Mouse (Mus musculus) cortical plate, adult 2 months (tissue): Measurements from ENCODE around the gene Rrp15. TPM values are rescaled to one million over a fixed set of nuclear protein-coding genes. Genes with fewer than 3 reads are reported as not detected.
"Not testable (repeated sequence)": the region's sequence is repeated elsewhere in the genome, so short reads cannot be mapped to it uniquely, and the experiment has no call there.

Experiments used
- H3K27ac ChIP-seq: fragments of 200-500 bp; 2 replicates; pipeline ENCODE4 v1.5.1; 2012; ENCODE audit warnings: low read length, control low read depth, inconsistent platforms; ENCODE audit not compliant: insufficient read depth
- H3K4me1 ChIP-seq: fragments of 200-500 bp; 2 replicates; pipeline ENCODE4 v1.6.1; 2011; ENCODE audit warnings: low read length; ENCODE audit not compliant: control insufficient read depth, insufficient read depth
- H3K4me3 ChIP-seq: fragments of 200-500 bp; 2 replicates; pipeline ENCODE4 v1.5.1; 2011; ENCODE audit warnings: mild to moderate bottlenecking, low read length, control low read depth; ENCODE audit not compliant: insufficient read depth
- CTCF ChIP-seq: fragments of 200-500 bp; IDR thresholded peaks from 2 replicates; pipeline ENCODE4 v1.5.1; 2011; ENCODE audit warnings: mild to moderate bottlenecking, control low read depth, low read length; ENCODE audit not compliant: insufficient read depth; ENCODE audit errors: extremely low read depth
- POLR2A ChIP-seq: fragments of 200-500 bp; IDR thresholded peaks from 2 replicates; pipeline ENCODE4 v1.6.1; 2011; ENCODE audit warnings: mild to moderate bottlenecking, low read length, control low read depth; ENCODE audit not compliant: insufficient read depth; ENCODE audit errors: extremely low read depth
- polyA plus RNA-seq: library from polyadenylated mRNA; depleted of rRNA; stranded (reverse); fragments of >200 nt; gene quantifications from 2 replicates; pipeline ENCODE4 v1.2.3, GENCODE M21; 2012; rRNA removed

Gene Rrp15
- 10.8 and 14.5 TPM in 2 replicates for polyA plus RNA-seq

DNA sequence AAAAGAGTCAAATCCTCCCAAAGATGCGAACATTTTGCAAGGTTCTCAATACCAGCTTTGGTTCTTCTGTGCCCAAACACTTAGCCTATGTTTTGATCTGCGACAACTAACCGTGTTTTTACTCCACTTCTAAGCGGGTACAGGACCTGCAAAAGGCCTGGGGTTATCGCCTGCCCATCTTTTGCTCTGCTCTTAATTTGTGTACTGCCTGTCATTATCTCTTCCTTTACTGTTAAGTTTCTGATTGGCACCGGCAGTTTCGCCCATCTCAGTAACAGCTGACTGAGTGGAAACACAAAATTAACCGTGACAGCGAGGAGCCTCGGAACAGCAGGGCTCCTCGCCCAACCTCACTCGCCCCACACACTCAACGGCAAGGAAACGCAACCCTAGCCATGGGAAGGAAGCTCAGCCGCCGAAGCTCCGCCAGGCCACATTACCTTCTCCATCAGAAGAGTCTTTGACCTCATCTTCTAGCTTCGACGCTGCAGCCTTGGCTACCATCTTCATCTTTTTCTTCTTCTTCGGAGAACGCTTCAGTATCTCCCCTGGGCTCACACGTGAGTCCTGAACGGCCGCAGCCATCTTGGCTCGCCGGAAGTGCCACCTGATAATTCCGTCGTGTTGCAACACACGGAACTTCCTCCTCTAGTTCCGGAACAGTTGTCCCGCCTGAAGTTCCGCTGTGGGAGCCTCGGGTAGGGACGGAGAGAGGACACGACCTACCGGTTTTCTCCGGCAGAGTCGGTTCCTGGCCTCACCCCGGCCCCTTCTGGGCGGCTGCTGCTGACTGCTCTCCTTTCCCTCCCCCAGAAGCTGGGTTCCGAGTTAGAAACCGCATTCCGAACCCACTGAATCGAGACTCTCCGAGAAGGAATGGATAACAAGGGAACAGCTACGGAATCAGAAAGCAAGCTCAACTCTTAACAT lies at the start of gene Rrp15:
Rrp15 (minus strand) TSS at position 635 of the 930 bp plus-strand sequence.
- TF ChIP-seq POLR2A (peak; percentile 75), CTCF (no peak)
- Histone ChIP-seq H3K4me1 (peaks cover 4% of the 10 kb centered on the region; the same call in 1 of the 2 replicates), H3K4me3 (peak within 1 kb of the TSS; percentile 72), H3K27ac (peak within 1 kb of the TSS; percentile 42)

DNA sequence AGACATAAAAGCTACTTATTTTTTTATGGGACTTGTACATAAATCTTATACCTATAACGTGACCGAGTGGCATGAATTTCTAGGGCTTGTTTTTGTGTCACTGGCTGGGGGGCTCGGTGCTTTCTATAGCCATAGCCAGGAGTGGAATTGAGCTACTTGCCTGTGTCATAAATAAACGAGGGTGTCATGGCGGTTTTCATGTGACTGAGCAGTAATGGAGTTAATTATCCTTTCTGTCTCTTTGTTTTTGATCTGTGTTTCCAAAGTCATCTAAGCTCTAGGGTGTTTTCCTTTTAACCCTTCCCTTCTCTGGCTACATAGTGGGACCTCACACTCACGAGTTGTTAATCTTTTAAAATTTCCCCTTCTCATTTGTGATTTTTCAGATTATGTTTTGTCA lies 48.8 kb upstream of the Rrp15 start:
- no peak for TF ChIP-seq CTCF
- TF ChIP-seq POLR2A = no peak
- no peaks in the 10 kb centered on the region for H3K4me1 ChIP-seq

DNA sequence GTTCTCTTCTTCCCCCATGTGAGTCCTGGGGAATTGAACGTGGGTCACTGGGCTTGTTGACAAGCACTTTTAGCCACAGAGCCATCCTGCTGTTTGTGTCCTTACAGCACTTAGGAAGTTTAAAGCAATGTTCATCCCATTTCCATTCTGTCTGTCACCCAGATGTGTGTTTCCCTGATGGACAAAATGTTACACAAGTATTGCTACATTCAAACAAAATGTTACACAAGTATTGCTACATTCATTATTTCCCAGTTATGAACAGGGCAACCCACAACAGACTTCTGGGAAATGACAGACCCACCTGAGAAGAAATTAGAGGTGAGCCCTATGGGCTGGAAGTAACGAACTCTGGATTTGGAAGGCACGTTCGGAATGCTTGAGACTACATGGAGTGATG lies 36.2 kb upstream of the Rrp15 start:
- TF ChIP-seq POLR2A (no peak), CTCF (no peak)
- Histone ChIP-seq H3K4me1 (no peaks in the 10 kb centered on the region), H3K4me3 (no peak overlapping the region), H3K27ac (no peak overlapping the region)

More for the DNA sequence above, 48.8 kb upstream of the Rrp15 start:
- no peak overlapping the region for H3K27ac ChIP-seq
- no peak overlapping the region for H3K4me3 ChIP-seq

DNA sequence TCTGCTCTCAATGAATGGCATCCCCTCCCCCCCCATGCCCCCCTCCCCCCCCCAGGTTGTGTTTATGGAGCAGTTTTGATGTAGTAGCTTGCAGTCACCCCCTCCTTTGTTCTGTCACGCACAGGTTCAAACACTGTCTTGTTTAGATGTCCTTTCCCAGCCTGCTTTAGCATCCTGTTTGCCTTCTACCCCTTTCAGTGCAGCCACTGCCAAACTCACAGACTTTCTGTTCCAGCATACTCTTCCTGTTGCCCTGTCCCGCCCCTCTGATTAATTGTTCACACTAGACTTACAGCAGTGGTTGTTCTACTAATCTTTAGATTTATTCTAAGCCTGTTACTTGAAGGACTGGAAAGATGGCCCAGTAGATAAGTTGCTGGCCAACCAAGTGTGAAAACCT lies 31.7 kb upstream of the Rrp15 start:
- TF ChIP-seq POLR2A (no peak), CTCF (no peak)
- no peak overlapping the region for H3K4me3 ChIP-seq
- no peak overlapping the region for H3K27ac ChIP-seq
- no peaks in the 10 kb centered on the region for H3K4me1 ChIP-seq

DNA sequence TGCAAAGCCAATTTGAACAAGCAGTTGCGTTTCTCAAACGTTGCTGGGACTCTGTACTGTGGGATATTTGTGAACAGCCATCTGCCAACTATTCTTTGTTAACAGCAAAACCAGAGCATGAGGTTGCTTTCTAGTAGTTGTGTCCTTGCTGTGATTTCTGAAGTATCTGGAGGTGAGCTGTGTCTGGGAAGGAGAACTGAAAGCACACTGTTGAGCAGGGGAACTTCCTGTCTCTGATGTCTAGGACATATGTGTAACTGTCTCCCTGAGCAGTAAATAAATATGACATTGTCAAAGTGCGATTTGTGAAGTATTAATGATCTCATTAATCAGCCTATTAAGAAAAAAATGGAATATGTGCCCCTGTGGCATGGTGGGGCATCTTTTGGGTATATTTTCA lies 24.0 kb upstream of the Rrp15 start:
- no peak overlapping the region for H3K4me3 ChIP-seq
- H3K4me1 ChIP-seq = no peaks in the 10 kb centered on the region; the same call in 1 of the 2 replicates
- TF ChIP-seq POLR2A (no peak), CTCF (no peak)
- H3K27ac ChIP-seq = no peak overlapping the region

- no peaks in the 10 kb centered on the region; the same call in 1 of the 2 replicates for H3K4me1 ChIP-seq
- H3K27ac ChIP-seq = no peak overlapping the region
- no peak overlapping the region for H3K4me3 ChIP-seq
- TF ChIP-seq CTCF = no peak
- TF ChIP-seq POLR2A = no peak
Measured at GRCm38 (mm10) chr1:186772547-186773077, 23.5 kb upstream of the Rrp15 start.

GRCm38 (mm10) chr1:186772005-186772404 lies 22.8 kb upstream of the Rrp15 start:
- TF ChIP-seq POLR2A (no peak), CTCF (no peak)
- H3K27ac ChIP-seq = no peak overlapping the region
- no peaks in the 10 kb centered on the region; the same call in 1 of the 2 replicates for H3K4me1 ChIP-seq
- no peak overlapping the region for H3K4me3 ChIP-seq

DNA sequence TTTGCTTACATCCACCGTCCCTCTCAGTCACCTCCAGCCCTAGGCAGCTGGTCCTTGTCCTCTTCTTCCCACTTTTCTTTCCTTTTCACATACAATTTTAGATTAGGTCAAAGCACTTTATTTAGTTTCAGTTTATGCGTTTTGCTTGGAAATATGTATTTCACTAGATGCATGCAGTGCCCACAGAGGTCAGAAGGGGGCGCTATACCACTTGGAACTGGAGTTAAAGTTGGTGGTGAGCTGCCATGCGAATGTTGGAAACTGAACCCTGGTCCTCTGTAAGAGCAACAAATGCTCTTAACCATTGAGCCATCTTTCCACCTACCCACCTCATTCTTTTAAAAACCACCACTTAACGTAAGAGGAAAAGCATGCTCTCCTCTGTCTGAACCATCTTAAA lies 21.5 kb upstream of the Rrp15 start:
- TF ChIP-seq POLR2A = no peak
- no peak for TF ChIP-seq CTCF

DNA sequence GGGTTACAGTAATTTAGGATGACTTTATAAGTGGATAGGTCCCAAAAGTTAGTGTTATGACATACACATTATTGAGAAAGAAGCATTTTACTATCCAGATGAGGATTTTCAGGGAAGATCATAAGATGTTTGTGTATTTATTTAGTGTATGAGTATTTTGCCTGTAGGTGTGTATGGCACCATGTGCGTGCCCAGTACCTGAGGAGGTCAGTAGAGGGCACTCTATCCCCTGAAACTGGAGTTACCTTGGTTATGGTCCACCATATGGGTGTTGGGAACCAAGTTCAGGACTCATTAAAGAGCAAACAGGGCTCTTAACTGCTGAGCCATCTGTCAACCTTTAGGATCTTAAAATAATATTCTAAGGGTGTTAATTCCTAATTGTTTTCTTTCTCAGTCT lies 19.2 kb upstream of the Rrp15 start:
- TF ChIP-seq CTCF = no peak
- TF ChIP-seq POLR2A = no peak

More for the DNA sequence above, 21.5 kb upstream of the Rrp15 start:
- no peaks in the 10 kb centered on the region; the same call in 1 of the 2 replicates for H3K4me1 ChIP-seq
- no peak overlapping the region for H3K4me3 ChIP-seq
- H3K27ac ChIP-seq = no peak overlapping the region

DNA sequence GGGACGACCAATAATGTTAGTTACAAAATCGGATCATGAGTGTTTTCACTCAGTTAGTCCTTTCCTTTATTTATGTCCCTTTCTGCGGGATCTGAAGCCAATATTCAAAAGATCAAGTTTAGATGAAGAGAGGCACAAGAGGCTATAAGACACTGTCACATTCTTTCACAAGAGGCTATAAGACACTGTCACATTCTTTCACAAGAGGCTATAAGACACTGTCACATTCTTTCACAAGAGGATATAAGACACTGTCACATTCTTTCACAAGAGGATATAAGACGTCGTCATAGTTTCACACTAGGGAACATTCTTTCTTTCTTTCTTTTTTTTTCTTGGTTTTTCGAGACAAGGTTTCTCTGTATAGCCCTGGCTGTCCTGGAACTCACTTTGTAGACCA lies 14.3 kb upstream of the Rrp15 start:
- H3K4me1 ChIP-seq = not testable (repeated sequence)

More for the DNA sequence above, 19.2 kb upstream of the Rrp15 start:
- Histone ChIP-seq H3K4me1 (no peaks in the 10 kb centered on the region; the same call in 1 of the 2 replicates), H3K4me3 (no peak overlapping the region), H3K27ac (no peak overlapping the region)

More for the DNA sequence above, 14.3 kb upstream of the Rrp15 start:
- H3K4me3 ChIP-seq, H3K27ac ChIP-seq: not testable (repeated sequence)
